Mouse (Mus musculus): Measurements from ENCODE around the gene Arhgef26.

Arhgef26 gene

GRCm38 (mm10) chr3:62382853-62383252, 44.7 kb downstream of the Arhgef26 start:
- DNase-seq (ENCODE audit: low spot score in 2 of 2): no peak

DNA sequence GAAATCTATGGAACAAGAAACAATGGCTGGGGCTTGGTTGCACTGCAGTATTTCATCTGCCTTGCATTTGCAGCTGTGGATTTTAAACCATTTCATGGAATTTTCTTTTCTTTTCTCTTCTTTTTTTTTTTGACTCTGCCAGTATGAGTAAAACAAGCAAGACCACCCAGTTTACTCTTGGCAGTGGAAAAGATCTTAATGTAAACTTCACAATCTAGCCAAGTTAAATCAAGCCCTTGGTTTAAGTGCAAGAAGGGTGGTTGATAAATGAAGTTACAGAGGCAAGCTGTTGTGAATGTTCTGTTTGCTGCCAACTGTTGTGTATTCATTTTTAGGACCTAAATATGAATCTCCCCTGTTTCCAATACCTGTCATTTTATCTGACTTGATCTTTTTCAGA, 54.5 kb downstream of the Arhgef26 start:
- DNase-seq (ENCODE audit: low spot score in 2 of 2): no peak

DNA sequence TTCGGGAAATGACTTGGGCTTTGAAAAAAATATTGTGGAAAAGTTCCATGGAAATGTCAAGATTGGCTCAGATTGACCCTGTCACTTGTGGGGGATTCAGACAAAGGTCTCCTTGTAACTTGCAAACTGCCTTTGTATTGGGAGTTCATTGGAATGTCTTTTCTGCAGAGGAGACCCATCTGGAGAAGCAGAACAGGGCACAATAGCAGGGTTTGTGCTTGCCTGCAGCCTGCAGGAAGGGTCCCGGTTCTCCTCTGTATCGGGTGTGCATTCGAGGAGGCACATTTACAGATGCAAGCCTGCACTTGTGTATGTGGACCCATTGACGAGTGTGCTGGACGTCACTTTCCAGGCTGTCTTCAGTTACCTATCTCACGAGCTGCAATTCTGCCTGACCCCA, 56.1 kb downstream of the Arhgef26 start:
- DNase-seq (ENCODE audit: low spot score in 2 of 2): no peak

GRCm38 (mm10) chr3:62395368-62395767, 57.2 kb downstream of the Arhgef26 start:
- no peak for DNase-seq (ENCODE audit: low spot score in 2 of 2)

GRCm38 (mm10) chr3:62396109-62396508, 58.0 kb downstream of the Arhgef26 start:
- DNase-seq (ENCODE audit: low spot score in 2 of 2): no peak

DNA sequence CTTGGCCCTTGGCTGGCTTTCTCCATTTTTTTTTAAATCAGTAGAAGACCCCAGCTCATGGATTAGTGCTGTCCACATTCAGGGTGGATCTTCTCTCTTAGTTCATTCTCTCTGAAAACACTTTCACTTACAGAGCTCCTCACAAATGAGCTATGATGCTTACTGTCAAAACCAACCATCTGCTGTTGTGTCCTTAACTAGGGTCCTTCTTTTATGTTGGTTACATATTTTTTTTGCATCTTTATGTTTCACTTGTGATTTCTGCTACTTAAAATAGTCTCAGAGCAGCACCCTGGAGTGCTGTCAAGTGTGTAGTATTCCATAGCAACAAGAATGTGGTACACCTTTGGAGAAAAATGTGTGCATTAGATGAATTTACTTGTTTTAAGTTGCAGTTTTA, 60.0 kb downstream of the Arhgef26 start:
- DNase-seq (ENCODE audit: low spot score in 2 of 2): no peak

DNA sequence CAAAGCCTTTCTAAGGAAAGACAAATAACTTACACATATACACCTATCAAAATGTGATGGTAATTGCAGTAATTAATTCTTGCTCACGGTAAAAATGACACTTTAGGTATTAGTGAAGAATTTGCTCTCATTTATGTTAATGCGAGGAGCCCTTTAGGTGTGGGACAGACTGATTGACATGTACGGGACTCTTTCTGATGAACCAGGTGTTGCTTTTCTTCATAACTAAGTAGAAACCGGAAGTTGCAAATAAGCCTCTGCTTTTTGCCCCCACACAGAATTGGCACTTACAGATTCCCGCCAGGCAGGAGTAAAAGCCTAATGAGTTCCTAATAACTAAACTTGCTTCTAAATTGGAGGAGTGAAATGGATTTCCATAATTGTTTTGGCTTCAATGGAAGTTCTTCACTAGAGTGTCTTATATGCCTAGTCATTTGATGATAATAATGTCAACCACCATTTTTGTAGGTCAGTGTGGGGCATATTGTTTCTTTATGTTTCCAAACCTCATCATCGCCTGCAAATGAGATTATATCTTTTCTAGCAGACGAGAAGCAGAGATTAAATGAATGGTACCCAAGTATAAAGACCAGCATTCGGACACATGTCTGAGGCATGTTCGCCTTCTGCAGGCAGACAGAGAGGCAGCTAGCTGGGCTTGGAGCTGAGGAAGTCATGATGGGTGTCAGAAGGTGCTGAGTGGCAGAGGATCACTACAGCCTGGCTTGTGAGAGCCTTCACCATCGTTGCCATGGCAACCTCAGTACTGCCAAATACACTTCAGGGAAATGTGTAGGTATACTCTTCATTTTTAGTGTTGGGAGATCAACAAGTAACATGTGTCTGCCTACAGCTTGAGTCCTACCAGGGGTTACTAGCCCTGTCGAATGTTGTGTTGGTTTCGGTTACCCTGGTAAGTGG, 61.9 kb downstream of the Arhgef26 start:
- no peak for DNase-seq (ENCODE audit: low spot score in 2 of 2)

DNA sequence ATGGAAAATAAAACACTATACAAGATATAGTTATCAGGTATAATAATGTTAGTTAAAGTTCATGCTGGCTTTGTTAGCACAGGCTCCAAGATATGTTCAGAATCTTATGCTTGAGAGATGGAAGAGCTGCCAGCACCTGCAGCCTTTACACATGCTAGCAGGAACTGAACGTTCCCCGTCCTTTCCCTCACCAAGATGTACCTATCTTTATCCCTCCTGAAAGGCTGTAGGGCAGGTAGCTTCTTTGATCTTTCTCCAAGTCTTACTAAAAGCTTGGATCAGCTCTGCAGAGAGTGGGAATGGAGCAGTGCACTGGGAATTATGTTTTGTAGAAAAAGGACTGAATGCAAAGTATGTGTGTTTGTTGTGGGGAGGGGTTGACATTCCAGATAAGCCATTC, 64.3 kb downstream of the Arhgef26 start:
- no peak for DNase-seq (ENCODE audit: low spot score in 2 of 2)

GRCm38 (mm10) chr3:62404477-62405246, 66.5 kb downstream of the Arhgef26 start:
- no peak for DNase-seq (ENCODE audit: low spot score in 2 of 2)

DNA sequence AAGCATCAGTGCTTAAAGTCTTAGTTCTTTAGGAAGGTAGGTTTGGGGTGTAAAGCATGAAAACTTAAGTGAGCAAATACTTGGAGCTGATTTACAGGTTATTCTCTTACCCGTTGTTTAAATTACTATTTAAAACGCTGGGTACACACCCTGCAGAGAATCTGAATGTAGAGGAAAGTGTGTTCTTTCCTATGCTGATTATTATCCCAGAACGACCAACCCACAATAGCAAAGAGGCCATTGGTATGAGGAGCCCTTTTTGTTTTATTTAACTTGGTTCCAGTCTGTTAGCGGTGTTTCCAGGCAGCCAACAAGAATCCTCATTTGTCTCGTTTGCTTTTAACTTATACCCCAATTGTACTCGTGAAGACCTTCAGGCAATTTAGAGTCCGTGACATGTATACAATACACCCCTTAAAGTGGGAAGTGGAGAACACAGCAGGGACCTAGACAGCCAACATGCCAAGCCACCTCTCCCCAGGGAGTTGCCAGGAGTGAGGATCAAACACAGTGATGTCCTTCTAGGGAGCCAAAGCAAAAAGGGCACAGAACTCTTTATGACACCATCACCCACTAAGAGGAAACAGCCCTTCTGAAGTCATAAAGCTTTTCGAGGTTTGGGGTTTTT, 71.5 kb downstream of the Arhgef26 start:
- DNase-seq (ENCODE audit: low spot score in 2 of 2): no peak

- DNase-seq (ENCODE audit: low spot score in 2 of 2): no peak
Observed at GRCm38 (mm10) chr3:62410491-62410890, 72.3 kb downstream of the Arhgef26 start.

- no peak for DNase-seq (ENCODE audit: low spot score in 2 of 2)
Observed at GRCm38 (mm10) chr3:62412704-62413103, 74.6 kb downstream of the Arhgef26 start.

DNA sequence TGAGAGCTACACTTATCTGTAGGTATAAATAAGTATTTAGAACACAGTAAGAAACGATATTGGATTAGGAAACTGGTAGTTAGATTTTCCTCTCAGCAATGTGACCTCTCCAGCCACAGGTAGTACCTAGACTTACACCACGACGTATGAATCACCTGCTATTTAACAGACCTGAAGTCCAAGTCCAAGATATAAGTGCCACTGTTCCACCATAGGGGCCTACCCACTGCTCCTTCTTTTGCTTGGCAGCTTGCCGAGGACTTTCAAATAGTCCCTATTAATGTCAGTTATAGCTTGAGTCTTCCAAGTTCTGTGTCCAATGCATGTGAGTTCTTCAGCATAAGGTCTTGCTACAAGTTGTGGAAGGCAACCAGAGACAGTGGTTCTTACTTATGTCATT, 76.8 kb downstream of the Arhgef26 start:
- no peak for DNase-seq (ENCODE audit: low spot score in 2 of 2)

DNA sequence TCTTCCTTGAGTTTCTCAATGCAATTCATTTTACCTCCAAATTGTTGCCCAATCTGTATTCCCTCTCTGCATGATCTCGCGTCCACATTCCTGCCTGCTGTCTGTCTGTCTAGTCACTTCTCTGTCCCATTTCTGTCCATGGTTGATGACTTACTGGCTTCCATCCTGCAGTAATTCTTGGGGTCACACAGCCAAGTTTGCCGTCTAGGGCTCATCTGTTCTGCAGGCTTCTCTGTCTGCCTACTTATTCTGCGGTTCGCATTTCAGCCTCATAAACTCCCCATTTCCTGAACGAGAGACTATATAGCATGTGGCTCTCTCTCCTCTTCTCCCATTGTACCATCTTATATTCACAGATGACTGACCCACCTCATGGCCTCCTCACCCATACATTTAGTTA, 79.3 kb downstream of the Arhgef26 start:
- no peak for DNase-seq (ENCODE audit: low spot score in 2 of 2)

DNA sequence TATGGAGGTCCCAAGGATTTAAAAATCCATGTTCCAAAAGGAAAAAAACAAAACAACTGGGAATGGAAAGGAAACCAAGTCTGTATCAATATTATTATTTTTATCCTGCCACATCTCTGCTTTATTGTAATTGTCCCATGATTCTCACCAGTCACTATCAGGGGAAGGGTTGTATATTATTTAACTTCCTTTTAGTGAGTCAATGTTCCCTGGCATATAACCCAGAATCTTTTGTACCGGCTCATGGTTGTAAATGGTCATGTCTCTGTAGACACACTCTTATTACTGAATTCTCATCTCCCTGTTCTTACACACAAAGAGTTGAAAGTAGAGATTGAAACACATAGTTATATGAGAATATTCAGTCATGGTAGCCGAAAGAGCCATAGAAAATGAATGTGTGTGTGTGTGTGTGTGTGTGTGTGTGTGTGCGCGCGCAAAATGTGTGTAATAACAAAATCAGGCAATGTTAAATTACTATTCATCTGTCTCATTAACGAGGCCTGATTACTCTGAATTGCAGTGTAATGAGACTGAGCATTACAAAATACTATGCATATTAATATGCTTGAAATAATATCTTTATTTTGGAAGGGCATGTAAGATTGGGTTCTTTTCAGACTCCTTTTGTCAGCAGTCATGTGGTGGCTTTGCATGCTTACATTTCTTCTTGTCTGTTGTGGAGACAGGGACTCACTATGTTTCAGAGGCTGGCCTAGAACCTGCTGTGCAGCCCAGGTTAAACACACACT, 80.4 kb downstream of the Arhgef26 start:
- no peak for DNase-seq (ENCODE audit: low spot score in 2 of 2)

DNA sequence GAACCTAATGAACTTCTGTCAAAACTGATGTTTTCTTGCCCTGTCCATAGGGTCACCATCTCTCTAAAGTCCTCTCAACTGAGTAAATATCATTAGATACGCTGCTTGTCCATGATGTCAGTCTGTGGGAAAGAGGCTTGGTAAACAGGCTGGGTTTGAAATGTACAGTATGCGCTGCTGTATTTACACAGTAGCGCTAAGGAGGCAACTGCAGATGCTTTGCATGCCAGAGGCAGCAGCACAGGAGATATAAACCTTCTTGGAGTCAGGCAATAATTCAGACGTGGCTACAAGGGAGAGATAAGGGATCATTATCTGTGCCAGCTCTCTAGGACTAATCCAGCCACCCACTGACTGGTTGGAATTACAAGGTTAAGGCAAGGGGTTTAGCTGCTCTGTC, 95.5 kb downstream of the Arhgef26 start:
- DNase-seq (ENCODE audit: low spot score in 2 of 2): no peak

- no peak for DNase-seq (ENCODE audit: low spot score in 2 of 2)
Observed at GRCm38 (mm10) chr3:62435923-62436322, 97.8 kb downstream of the Arhgef26 start.

DNA sequence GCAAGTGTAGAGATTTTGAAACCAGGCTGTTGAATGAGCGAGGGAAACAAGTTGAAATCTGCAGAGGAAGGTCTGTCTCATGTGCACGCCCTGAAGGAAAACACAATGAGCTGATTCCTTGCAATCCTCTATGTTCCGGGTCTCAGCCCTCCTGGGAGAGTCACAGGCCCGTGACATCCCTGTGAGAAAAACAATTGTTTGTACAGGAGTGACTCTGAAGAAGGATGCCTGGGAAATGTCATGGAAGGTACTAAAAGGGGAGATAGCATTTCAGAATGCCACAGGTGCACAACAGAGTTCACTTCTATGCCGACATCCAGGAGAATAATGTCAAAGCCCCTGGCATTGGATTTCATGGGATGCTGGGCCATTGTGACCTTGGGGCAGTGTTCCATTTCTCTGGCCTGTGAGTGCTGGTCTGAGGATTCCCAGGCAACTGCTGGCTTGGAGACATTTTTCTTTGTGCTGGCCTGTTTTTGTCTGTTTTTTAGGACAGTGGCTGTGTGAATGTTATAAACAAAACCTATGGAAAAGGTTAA, 102.4 kb downstream of the Arhgef26 start:
- no peak for DNase-seq (ENCODE audit: low spot score in 2 of 2)

GRCm38 (mm10) chr3:62443582-62444194, 105.5 kb downstream of the Arhgef26 start:
- no peak for DNase-seq (ENCODE audit: low spot score in 2 of 2)

DNA sequence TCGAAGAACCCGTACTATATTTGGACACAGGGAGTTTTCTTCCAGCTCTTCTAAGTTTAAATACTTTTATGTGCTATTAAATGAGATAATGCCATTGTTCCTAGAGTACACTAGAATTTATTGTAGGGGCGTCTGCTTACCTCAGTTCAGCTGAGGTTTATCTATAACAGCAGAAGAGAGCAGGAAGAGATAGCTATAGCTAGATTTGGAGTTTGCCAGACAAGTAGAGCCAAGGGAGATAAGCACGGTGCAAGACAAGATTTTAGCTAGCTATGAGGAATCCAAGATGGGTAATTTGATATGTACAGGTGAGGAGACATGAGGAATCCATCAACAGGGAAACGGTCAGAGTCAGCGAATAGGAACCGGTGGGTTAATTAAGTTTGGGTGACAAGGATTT, 108.1 kb downstream of the Arhgef26 start:
- DNase-seq (ENCODE audit: low spot score in 2 of 2): no peak

GRCm38 (mm10) chr3:62447151-62447550, 109.0 kb downstream of the Arhgef26 start:
- no peak for DNase-seq (ENCODE audit: low spot score in 2 of 2)
